Mouse (Mus musculus) ES-Bruce4 (cell line): ENCODE measurements at regions not wholly inside any gene's neighbourhood (a gene's known extent, or its start where the extent isn't known, plus 50 kb on each side); places are given as distances from the start of the nearest gene placed in this dataset.

ENCODE experiments used
- H3K27ac ChIP-seq: 2 replicates; pipeline ENCODE4 v1.5.1; 2012; ENCODE audit warnings: low read length, inconsistent platforms; ENCODE audit not compliant: insufficient read depth
- H3K27me3 ChIP-seq: 2 replicates; pipeline ENCODE4 v1.6.1; 2012; ENCODE audit warnings: mild to moderate bottlenecking, low read length, inconsistent platforms; ENCODE audit not compliant: control insufficient read depth, poor library complexity, insufficient read depth, severe bottlenecking
- H3K36me3 ChIP-seq: 2 replicates; pipeline ENCODE4 v1.6.1; 2012; ENCODE audit warnings: inconsistent platforms, mild to moderate bottlenecking, low read length, moderate library complexity; ENCODE audit not compliant: control insufficient read depth, poor library complexity, insufficient read depth, severe bottlenecking
- H3K4me1 ChIP-seq: one replicate; pipeline ENCODE4 v1.8.1; 2011; ENCODE audit warnings: low read length; ENCODE audit not compliant: control insufficient read depth, insufficient read depth
- H3K4me3 ChIP-seq: 2 replicates; pipeline ENCODE4 v1.5.1; 2011; ENCODE audit warnings: low read depth, mild to moderate bottlenecking, low read length
- H3K9ac ChIP-seq: 2 replicates; pipeline ENCODE4 v1.6.1; 2012; ENCODE audit warnings: low read depth, mild to moderate bottlenecking, inconsistent platforms; ENCODE audit not compliant: poor library complexity, severe bottlenecking
- H3K9me3 ChIP-seq: replicated peaks from 2 replicates; pipeline ENCODE4 v1.6.1; 2012; ENCODE audit warnings: mild to moderate bottlenecking, low read length, inconsistent platforms; ENCODE audit not compliant: control insufficient read depth, poor library complexity, insufficient read depth, severe bottlenecking
- CTCF ChIP-seq: IDR thresholded peaks from one replicate; pipeline ENCODE4 v1.8.1; 2011; ENCODE audit warnings: low read depth, low read length
- EP300 ChIP-seq: IDR thresholded peaks from 2 replicates; pipeline ENCODE4 v1.6.1; 2011; ENCODE audit warnings: low read depth, low read length; ENCODE audit not compliant: insufficient read depth
- POLR2A ChIP-seq: IDR thresholded peaks from one replicate; pipeline ENCODE4 v1.8.1; 2011; ENCODE audit warnings: low read length; ENCODE audit not compliant: insufficient read depth

DNA sequence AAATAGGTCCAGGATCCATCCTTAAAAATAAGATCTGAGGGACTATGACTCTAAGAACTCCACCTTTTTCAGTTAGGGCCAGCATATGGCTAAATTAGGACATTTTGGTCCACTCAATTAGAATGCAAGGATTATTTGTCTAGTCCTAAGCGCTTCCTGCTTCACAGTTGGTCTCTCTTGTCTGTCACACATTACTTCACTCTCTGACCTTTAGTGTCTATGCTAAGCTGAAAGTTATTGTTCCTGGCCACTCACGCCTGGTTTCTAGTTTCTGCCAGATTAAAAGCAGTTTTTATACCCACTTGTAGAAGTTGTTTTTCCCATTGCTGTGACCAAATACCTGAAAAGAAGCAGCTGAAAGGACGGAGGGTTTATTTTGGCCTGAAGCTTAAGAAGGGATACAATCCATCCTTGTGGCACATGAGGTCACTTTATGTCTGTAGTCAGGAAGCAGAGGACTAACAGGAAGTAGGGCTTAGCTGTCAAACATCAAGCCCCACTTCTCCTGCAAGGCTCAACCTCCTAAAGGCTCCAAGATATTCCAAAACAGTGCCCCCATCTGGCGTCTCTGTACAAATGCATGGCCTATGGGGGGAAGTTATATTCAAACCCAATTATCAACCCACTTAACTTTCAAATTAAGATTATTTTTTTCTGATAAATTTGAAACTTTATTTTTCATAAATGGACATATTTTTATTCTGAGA is 195.3 kb upstream of the Gm5148 start:
- Histone ChIP-seq H3K9me3 (no peaks in the 10 kb centered on the region), H3K9ac (no peak overlapping the region), H3K27me3 (no peaks in the 10 kb centered on the region), H3K27ac (no peak overlapping the region), H3K36me3 (no peaks in the 10 kb centered on the region), H3K4me1 (no peaks in the 10 kb centered on the region), H3K4me3 (no peak overlapping the region)
- TF ChIP-seq EP300 (no peak), CTCF (no peak), POLR2A (no peak)

DNA sequence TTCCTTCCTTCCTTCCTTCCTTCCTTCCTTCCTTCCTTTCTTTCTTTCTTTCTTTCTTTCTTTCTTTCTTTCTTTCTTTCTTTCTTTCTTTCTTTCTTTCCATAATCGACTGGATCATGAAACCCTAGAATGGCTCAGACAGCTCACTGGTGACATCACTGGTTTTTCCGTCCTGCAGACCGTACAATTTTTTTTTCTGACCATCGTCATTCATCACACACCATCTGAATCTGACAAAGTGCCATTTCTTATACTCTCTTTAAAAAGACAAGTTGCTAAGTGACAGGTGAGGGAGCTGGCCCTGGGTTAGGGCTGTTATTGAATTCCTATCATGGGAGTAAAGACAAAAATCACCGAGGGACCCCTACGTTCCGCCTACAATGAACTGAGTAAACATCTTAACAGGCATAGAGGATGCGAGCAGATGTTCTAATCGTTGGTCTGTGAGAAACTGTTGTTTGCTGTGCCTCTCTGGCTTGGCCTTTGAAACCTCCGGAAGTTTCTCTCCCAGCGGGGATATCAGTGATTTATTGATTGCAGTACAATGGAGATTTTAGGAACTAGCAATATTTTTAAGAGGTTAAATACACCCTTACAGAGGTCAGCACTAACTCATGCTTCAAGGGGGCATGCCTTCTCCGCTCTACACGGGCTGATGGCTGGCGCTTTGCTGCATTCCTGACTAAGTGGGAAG is 192.6 kb upstream of the Gm5148 start:
- no peak for TF ChIP-seq EP300
- no peak for TF ChIP-seq CTCF
- no peak for TF ChIP-seq POLR2A
- Histone ChIP-seq H3K27me3 (no peaks in the 10 kb centered on the region), H3K4me3 (no peak overlapping the region), H3K9me3 (no peaks in the 10 kb centered on the region), H3K9ac (no peak overlapping the region), H3K27ac (no peak overlapping the region), H3K36me3 (no peaks in the 10 kb centered on the region), H3K4me1 (no peaks in the 10 kb centered on the region)

DNA sequence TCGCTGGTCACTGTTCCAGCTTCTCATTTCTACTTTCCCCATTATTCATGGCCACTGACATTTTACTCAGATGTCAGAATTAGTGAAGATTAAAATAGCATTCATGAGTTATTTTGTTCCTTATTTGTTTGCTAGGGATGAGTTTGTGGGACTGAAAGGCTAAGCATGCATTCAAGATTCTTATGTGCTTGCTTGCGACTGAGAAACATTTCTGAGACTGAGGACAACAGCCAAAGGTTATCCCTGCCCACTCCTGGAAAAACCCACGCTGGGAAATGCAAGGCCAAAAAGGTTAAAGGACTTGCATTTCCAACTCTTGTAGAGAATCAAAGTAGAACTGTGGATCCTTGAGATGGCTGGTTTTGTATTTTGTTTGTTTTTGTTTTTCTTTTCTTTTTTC is 192.0 kb upstream of the Gm5148 start:
- Histone ChIP-seq H3K9me3 (no peaks in the 10 kb centered on the region), H3K4me1 (no peaks in the 10 kb centered on the region), H3K9ac (no peak overlapping the region), H3K4me3 (no peak overlapping the region), H3K27ac (no peak overlapping the region), H3K36me3 (no peaks in the 10 kb centered on the region), H3K27me3 (no peaks in the 10 kb centered on the region)
- TF ChIP-seq CTCF = no peak

DNA sequence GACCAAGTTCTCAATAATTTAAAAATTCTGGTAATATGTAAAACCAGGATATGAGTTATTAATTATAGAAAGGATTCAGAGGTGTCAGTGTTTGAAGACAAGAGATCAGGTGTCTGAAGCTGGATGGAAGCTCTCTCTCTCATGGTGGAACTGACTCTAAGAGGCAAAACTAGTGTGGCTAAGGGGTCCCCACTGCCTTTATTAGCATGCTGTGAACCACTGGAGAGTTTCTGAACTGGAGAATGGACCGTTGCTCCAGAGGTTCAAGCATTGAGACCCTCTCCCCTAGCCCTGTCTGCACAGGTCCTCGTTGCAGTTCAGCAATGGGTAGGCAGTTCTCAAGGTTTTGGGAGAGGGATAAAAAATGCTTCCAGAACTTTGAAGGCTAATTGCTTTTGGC is 191.4 kb upstream of the Gm5148 start:
- H3K4me3 ChIP-seq = no peak overlapping the region
- H3K4me1 ChIP-seq = no peaks in the 10 kb centered on the region
- H3K36me3 ChIP-seq = no peaks in the 10 kb centered on the region
- no peak for TF ChIP-seq CTCF
- TF ChIP-seq POLR2A = no peak
- no peak for TF ChIP-seq EP300
- H3K27ac ChIP-seq = no peak overlapping the region
- H3K27me3 ChIP-seq = no peaks in the 10 kb centered on the region
- no peak overlapping the region for H3K9ac ChIP-seq
- H3K9me3 ChIP-seq = no peaks in the 10 kb centered on the region

DNA sequence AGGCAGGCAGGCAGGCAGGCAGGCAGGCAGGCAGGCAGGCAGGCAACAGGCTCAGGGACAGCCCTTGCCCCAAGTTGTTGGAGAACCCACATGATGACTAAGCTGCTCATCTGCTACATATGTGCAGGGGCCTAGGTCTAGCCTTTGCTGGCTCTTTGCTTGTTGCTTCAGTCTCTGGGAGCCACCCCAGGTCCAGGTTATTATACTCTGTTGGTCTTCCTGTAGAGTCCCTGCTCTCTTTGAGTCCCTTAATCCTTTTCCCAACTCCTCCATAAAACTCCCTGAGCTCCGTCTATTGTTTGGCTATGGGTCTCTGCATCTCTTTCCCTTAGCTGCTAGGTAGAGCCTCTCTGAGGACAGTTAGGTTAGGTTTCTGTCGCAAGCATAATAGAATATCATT is 189.8 kb upstream of the Gm5148 start:
- H3K9me3 ChIP-seq = no peaks in the 10 kb centered on the region
- H3K4me3 ChIP-seq = no peak overlapping the region
- H3K36me3 ChIP-seq = no peaks in the 10 kb centered on the region
- H3K27me3 ChIP-seq = no peaks in the 10 kb centered on the region
- TF ChIP-seq CTCF = no peak
- TF ChIP-seq EP300 = no peak
- no peak for TF ChIP-seq POLR2A
- H3K9ac ChIP-seq = no peak overlapping the region
- no peaks in the 10 kb centered on the region for H3K4me1 ChIP-seq
- no peak overlapping the region for H3K27ac ChIP-seq

DNA sequence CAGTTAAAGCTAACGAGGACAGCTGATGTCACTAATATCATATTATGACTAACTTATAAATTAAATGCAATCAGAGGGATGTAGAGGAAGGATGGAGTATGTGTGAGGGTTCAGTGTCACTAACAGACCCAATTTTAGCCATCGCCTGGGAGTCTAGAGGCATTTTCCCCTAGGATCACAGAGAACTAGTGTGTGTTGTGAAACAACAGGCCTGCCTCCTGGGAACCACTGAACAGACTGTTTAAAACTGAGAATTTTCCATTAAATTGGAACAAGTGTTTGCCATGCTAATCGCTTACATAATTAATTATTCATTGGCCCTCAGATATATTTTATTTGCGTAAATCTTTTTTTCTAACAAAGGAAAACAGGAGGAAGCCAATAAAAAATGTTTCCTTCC is 185.5 kb upstream of the Gm5148 start:
- H3K4me1 ChIP-seq = no peaks in the 10 kb centered on the region
- no peaks in the 10 kb centered on the region for H3K9me3 ChIP-seq
- no peaks in the 10 kb centered on the region for H3K36me3 ChIP-seq
- no peak overlapping the region for H3K4me3 ChIP-seq
- no peaks in the 10 kb centered on the region for H3K27me3 ChIP-seq
- no peak overlapping the region for H3K9ac ChIP-seq
- no peak overlapping the region for H3K27ac ChIP-seq
- TF ChIP-seq EP300 = no peak
- TF ChIP-seq POLR2A = no peak
- TF ChIP-seq CTCF = no peak
